Mouse (Mus musculus) neural tube, embryonic 14.5 days (tissue): ENCODE measurements around the gene Psmc5. TPM values are rescaled to one million over a fixed set of nuclear protein-coding genes. Genes with fewer than 3 reads are reported as not detected.
"Not testable (repeated sequence)": the region's sequence is repeated elsewhere in the genome, so short reads cannot be mapped to it uniquely, and the experiment has no call there.

Experiments
- ATAC-seq: fragments of 200-750 bp; cut with Nextera tagmentation; 2 replicates; pipeline ENCODE4 v1.8.0; 2017; ENCODE audit warnings: low read depth, mild to moderate bottlenecking, moderate TSS enrichment, moderate library complexity
- H3K27ac ChIP-seq: fragments of 300-500 bp; sonication (generic); 2 replicates; pipeline ENCODE4 v1.5.1; 2014; ENCODE audit warnings: low read depth, mild to moderate bottlenecking, control low read depth, low read length, moderate library complexity, mixed read lengths
- H3K27me3 ChIP-seq: fragments of 300-500 bp; sonication (generic); 2 replicates; pipeline ENCODE4 v1.6.1; 2014; ENCODE audit warnings: low read length; ENCODE audit not compliant: control insufficient read depth, insufficient read depth
- H3K36me3 ChIP-seq: fragments of 300-500 bp; sonication (generic); 2 replicates; pipeline ENCODE4 v1.6.1; 2014; ENCODE audit warnings: low read length, mixed read lengths; ENCODE audit not compliant: control insufficient read depth, insufficient read depth
- H3K4me1 ChIP-seq: fragments of 300-500 bp; sonication (generic); 2 replicates; pipeline ENCODE4 v1.6.1; 2014; ENCODE audit warnings: low read length; ENCODE audit not compliant: control insufficient read depth, insufficient read depth
- H3K4me2 ChIP-seq: fragments of 300-500 bp; sonication (generic); 2 replicates; pipeline ENCODE4 v1.6.1; 2014; ENCODE audit warnings: mild to moderate bottlenecking, low read depth, low read length, control low read depth
- H3K4me3 ChIP-seq: fragments of 300-500 bp; sonication (generic); 2 replicates; pipeline ENCODE4 v1.5.1; 2014; ENCODE audit warnings: low read depth, low read length, control low read depth, mixed read lengths
- H3K9ac ChIP-seq: fragments of 300-500 bp; sonication (generic); replicated peaks from 2 replicates; pipeline ENCODE4 v1.6.1; 2014; ENCODE audit warnings: low read depth, mild to moderate bottlenecking, control low read depth, low read length, mixed read lengths
- H3K9me3 ChIP-seq: fragments of 300-500 bp; sonication (generic); 2 replicates; pipeline ENCODE4 v1.6.1; 2016; ENCODE audit warnings: low read length; ENCODE audit not compliant: control insufficient read depth
- WGBS: fragments of 180-500 bp; shearing (Covaris S2); extraction: QIAGEN DNeasy Blood & Tissue Kit; methylation state at CpG from one replicate; pipeline ENCODE4 v1.1.7; 2014; 5-methylcytosine and 5-hydroxymethylcytosine counted together
- polyA plus RNA-seq: library from polyadenylated mRNA; unstranded; fragments of >200 nt; fragmentation: Nextera tagmentation; extraction: Ambion mirVana; gene quantifications from 2 replicates; pipeline ENCODE4 v1.2.1, GENCODE M21; 2014

The Psmc5 gene
- 300 and 322 TPM in 2 replicates for polyA plus RNA-seq

GRCm38 (mm10) chr11:106255685-106256451 lies at the start of gene Psmc5, which contains the start of gene Ftsj3:
Psmc5 (plus strand) TSS chr11:106256154.
Ftsj3 (minus strand) TSS chr11:106256079.
- Histone ChIP-seq H3K4me1 (peaks cover 15% of the 10 kb centered on the region), H3K27me3 (no peaks in the 10 kb centered on the region), H3K9me3 (no peaks in the 10 kb centered on the region), H3K27ac (peak within 1 kb of the TSS; percentile 75), H3K9ac (peak within 1 kb of the TSS; percentile 67), H3K36me3 (peaks cover 17% of the 10 kb centered on the region), H3K4me3 (peak within 1 kb of the TSS; percentile 68), H3K4me2 (peak within 1 kb of the TSS; percentile 89)
- under 1% methylated on average over 42 of the region's 42 CpGs for WGBS
- peak; percentile 95 for ATAC-seq

DNA sequence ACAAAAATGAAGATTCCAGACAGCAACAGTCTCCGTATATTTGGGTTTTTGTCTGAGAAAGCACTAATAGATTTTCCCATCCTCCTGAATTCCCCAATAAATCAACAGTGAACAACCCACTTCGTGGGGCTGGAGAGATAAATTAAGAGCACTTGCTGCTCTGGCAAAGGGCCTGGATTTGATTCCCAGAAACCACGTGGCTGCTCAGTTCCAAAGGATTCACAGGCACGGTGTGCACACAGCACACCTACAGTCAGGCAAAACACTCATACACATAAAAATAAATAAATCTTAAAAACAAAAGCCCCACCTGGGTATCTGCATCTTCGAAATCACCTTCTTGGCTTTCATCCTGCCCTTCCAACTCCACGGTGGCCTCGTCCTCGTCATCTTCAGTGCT lies 43.2 kb upstream of the Psmc5 start:
- no peak overlapping the region for H3K27ac ChIP-seq
- H3K9ac ChIP-seq: no peak overlapping the region
- peaks cover 37% of the 10 kb centered on the region for H3K36me3 ChIP-seq
- H3K4me3 ChIP-seq: no peak overlapping the region
- H3K27me3 ChIP-seq: no peaks in the 10 kb centered on the region
- H3K4me1 ChIP-seq: peaks cover 12% of the 10 kb centered on the region
- ATAC-seq: no peak
- 88% methylated on average over 8 of the region's 8 CpGs for WGBS
- no peaks in the 10 kb centered on the region for H3K9me3 ChIP-seq
- no peak overlapping the region for H3K4me2 ChIP-seq

- no peak overlapping the region; the same call in 1 of the 2 replicates for H3K4me2 ChIP-seq
- H3K4me1 ChIP-seq: peaks cover 21% of the 10 kb centered on the region
- peaks cover 16% of the 10 kb centered on the region for H3K36me3 ChIP-seq
- WGBS: 93% methylated on average over 5 of the region's 5 CpGs
- no peak overlapping the region for H3K9ac ChIP-seq
- no peaks in the 10 kb centered on the region for H3K9me3 ChIP-seq
- H3K4me3 ChIP-seq: no peak overlapping the region
- H3K27me3 ChIP-seq: no peaks in the 10 kb centered on the region
- ATAC-seq: no peak
- no peak overlapping the region for H3K27ac ChIP-seq
Measured at GRCm38 (mm10) chr11:106214856-106215255, 41.1 kb upstream of the Psmc5 start.

DNA sequence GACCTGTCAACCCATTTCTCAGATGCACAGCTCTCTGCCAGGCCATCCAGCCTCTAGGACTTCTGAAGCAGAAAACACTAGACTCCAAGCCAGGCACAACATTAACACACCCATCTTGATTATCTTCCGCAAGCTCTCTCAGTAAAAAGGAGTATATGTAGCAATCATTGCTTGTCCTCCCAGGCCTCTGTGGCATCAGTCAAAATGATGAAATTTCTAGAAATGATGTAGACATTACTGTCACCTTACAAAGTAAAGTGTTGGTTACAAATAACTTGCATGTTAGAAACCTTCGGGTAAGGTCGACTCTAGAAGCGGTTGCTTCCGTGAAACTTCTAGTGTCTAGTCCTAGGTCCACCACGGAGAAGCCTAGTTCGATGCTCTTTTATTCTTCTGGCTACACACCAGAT lies 40.5 kb upstream of the Psmc5 start:
- no peak overlapping the region; the same call in 1 of the 2 replicates for H3K27ac ChIP-seq
- no peaks in the 10 kb centered on the region for H3K9me3 ChIP-seq
- H3K4me2 ChIP-seq: peak overlapping the region; percentile 57
- WGBS: 36% methylated on average over 7 of the region's 7 CpGs
- peaks cover 21% of the 10 kb centered on the region for H3K4me1 ChIP-seq
- H3K36me3 ChIP-seq: peaks cover 10% of the 10 kb centered on the region
- peak overlapping the region; percentile 94 for H3K9ac ChIP-seq
- H3K4me3 ChIP-seq: peak overlapping the region; percentile 93
- no peaks in the 10 kb centered on the region for H3K27me3 ChIP-seq
- ATAC-seq: no peak

- ATAC-seq: peak; percentile 98
- Histone ChIP-seq H3K4me3 (peak within 1 kb of the TSS; percentile 93), H3K9ac (peak within 1 kb of the TSS; percentile 94), H3K9me3 (no peaks in the 10 kb centered on the region), H3K4me2 (peak within 1 kb of the TSS; percentile 59), H3K27ac (peak within 1 kb of the TSS; percentile 96), H3K36me3 (peaks cover 4% of the 10 kb centered on the region), H3K4me1 (peaks cover 21% of the 10 kb centered on the region), H3K27me3 (no peaks in the 10 kb centered on the region)
- WGBS: under 1% methylated on average over 46 of the region's 46 CpGs
Measured at GRCm38 (mm10) chr11:106215927-106216729, 39.8 kb upstream of the Psmc5 start, which contains the start of gene Ccdc47. Ccdc47 (minus strand) TSS chr11:106216344.

DNA sequence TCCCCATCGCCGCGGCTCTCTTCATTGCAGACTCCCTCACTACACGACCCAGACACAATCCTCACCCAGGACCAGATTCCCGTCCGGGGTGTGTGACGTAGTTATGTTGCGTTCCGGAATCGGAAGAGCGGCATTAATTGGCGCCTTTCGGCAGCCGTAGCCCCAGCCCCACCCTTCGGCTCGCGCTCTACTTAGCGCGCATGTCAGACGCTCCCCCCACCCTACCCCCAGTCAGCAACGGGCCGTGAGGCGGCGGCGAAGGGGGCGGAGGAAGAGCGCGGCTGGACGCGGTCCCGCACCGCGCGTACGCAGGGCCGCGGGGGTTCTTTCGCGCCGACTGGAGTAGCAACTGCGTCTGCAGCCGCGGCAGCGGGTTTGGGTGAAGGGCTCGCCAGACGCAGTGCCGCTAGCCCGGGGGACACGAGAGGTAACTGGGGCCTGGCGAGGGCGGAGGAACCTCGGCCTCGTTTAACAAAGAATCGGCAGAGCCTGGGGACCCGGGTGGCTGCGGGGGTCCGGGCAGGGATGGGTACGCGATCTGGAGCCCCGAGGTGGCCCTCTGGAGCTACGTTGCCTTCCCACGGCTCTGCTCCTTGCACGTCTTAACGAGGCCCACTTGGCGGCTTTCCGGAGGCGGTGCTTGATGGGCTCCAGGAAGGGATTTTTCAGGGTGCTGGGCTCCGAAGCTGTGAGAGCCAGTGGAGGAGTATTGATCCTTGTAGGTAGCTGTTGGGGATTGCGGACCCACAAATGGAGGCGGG lies 39.0 kb upstream of the Psmc5 start, which contains the start of gene Ddx42:
TSS of gene Ddx42 (plus strand) at position 197 of the 761 bp plus-strand sequence.
- H3K27me3 ChIP-seq: no peaks in the 10 kb centered on the region
- ATAC-seq: peak; percentile 94
- peak within 1 kb of the TSS; percentile 93 for H3K4me3 ChIP-seq
- H3K9ac ChIP-seq: peak within 1 kb of the TSS; percentile 94
- peak within 1 kb of the TSS; percentile 59 for H3K4me2 ChIP-seq
- peaks cover 21% of the 10 kb centered on the region for H3K4me1 ChIP-seq
- H3K9me3 ChIP-seq: no peaks in the 10 kb centered on the region
- H3K36me3 ChIP-seq: no peaks in the 10 kb centered on the region; the same call in 1 of the 2 replicates
- under 1% methylated on average over 65 of the region's 70 CpGs for WGBS
- peak within 1 kb of the TSS; percentile 96 for H3K27ac ChIP-seq

GRCm38 (mm10) chr11:106220603-106221002 lies 35.4 kb upstream of the Psmc5 start:
- no peak overlapping the region for H3K4me2 ChIP-seq
- H3K27ac ChIP-seq: no peak overlapping the region
- no peak overlapping the region for H3K4me3 ChIP-seq
- peaks cover 11% of the 10 kb centered on the region for H3K4me1 ChIP-seq
- 92% methylated on average over 3 of the region's 3 CpGs for WGBS
- ATAC-seq: no peak
- no peaks in the 10 kb centered on the region for H3K27me3 ChIP-seq
- H3K9me3 ChIP-seq: no peaks in the 10 kb centered on the region
- H3K36me3 ChIP-seq: peaks cover 6% of the 10 kb centered on the region
- H3K9ac ChIP-seq: no peak overlapping the region

DNA sequence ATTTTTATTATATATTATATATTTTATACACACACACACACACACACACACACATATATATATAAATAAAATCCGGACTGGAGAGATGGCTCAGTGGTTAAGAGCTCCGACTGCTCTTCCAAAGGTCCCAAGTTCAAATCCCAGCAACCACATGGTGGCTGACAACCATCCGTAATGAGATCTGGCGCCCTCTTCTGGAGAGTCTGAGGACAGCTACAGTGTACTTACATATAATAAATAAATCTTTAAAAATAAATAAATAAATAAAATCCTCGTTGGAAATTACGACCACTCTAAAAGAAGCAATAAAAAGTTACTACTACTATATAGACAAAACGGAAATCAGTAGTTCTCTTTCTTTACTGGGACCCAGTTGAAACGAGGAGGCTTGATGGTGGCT lies 22.0 kb upstream of the Psmc5 start:
- not testable (repeated sequence) for H3K4me1 ChIP-seq, H3K9ac ChIP-seq, H3K27me3 ChIP-seq, ATAC-seq, H3K4me3 ChIP-seq, H3K27ac ChIP-seq, H3K9me3 ChIP-seq, H3K4me2 ChIP-seq
- peaks cover 67% of the 10 kb centered on the region for H3K36me3 ChIP-seq
- 76% methylated on average over 8 of the region's 8 CpGs for WGBS
